Mouse (Mus musculus) neural tube, embryonic 13.5 days (tissue): Measurements from ENCODE around the gene Serpinb5. TPM values are rescaled to one million over a fixed set of nuclear protein-coding genes. Genes with fewer than 3 reads are reported as not detected.

Experiments
- ATAC-seq: fragments of 200-750 bp; cut with Nextera tagmentation; 2 replicates; pipeline ENCODE4 v1.8.0; 2017; ENCODE audit warnings: low read depth, mild to moderate bottlenecking, moderate TSS enrichment, moderate library complexity
- H3K27ac ChIP-seq: fragments of 300-500 bp; sonication (generic); replicated peaks from 2 replicates; pipeline ENCODE4 v1.5.1; 2015; ENCODE audit warnings: moderate library complexity, mild to moderate bottlenecking, inconsistent platforms
- H3K27me3 ChIP-seq: fragments of 300-500 bp; sonication (generic); 2 replicates; pipeline ENCODE4 v1.6.1; 2015; ENCODE audit warnings: mild to moderate bottlenecking, inconsistent platforms
- H3K36me3 ChIP-seq: fragments of 300-500 bp; sonication (generic); 2 replicates; pipeline ENCODE4 v1.6.1; 2015; ENCODE audit warnings: mild to moderate bottlenecking, inconsistent platforms
- H3K4me1 ChIP-seq: fragments of 300-500 bp; sonication (generic); replicated peaks from 2 replicates; pipeline ENCODE4 v1.6.1; 2015; ENCODE audit warnings: inconsistent platforms
- H3K4me2 ChIP-seq: fragments of 300-500 bp; sonication (generic); 2 replicates; pipeline ENCODE4 v1.6.1; 2015; ENCODE audit warnings: inconsistent platforms, mild to moderate bottlenecking, moderate library complexity
- H3K4me3 ChIP-seq: fragments of 300-500 bp; sonication (generic); 2 replicates; pipeline ENCODE4 v1.5.1; 2015; ENCODE audit warnings: mild to moderate bottlenecking, inconsistent platforms
- H3K9ac ChIP-seq: fragments of 300-500 bp; sonication (generic); 2 replicates; pipeline ENCODE4 v1.6.1; 2015; ENCODE audit warnings: moderate library complexity, mild to moderate bottlenecking, inconsistent platforms
- H3K9me3 ChIP-seq: fragments of 300-500 bp; sonication (generic); 2 replicates; pipeline ENCODE4 v1.6.1; 2016; ENCODE audit warnings: inconsistent platforms
- whole genome bisulfite sequencing: fragments of 180-500 bp; shearing (Covaris S2); methylation state at CpG from one replicate; pipeline ENCODE4 v1.1.7; 2015; 5-methylcytosine and 5-hydroxymethylcytosine counted together
- polyA plus RNA-seq: library from polyadenylated mRNA; unstranded; fragments of >200 nt; fragmentation: Nextera tagmentation; extraction: Ambion mirVana; gene quantifications from 2 replicates; pipeline ENCODE4 v1.2.1, GENCODE M21; 2015

Gene Serpinb5
- not detected in 2 replicates for polyA plus RNA-seq

DNA sequence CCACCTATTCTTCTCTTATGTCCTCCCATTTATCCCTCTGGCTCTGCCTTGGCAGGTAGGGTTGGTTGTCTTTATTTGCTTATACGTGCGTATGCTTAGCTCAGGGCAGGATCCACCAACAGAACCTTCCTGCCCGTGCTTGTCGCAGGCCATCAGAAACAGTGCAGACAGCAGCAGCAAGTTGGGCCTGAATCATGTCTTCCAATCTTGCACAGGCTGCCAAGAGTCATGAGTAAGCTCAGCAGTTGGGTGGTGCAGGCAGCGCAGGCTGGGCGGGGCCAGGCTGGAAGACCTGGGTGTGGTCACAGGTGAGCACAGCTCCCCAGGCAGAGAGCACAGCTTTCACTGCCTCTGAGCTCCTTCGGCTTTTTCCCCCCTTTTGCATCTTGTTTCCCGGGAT is at the start of gene Serpinb5:
Gene Serpinb5, plus strand, starts transcription at position 327 of the 400 bp plus-strand sequence.
- Histone ChIP-seq H3K9me3 (no peaks in the 10 kb centered on the region), H3K36me3 (no peaks in the 10 kb centered on the region), H3K27me3 (no peaks in the 10 kb centered on the region), H3K27ac (no peak within 1 kb of the TSS), H3K9ac (no peak within 1 kb of the TSS), H3K4me3 (no peak within 1 kb of the TSS), H3K4me2 (no peak within 1 kb of the TSS), H3K4me1 (no peaks in the 10 kb centered on the region)
- ATAC-seq = no peak
- 65% methylated on average over 8 of the region's 8 CpGs for WGBS

DNA sequence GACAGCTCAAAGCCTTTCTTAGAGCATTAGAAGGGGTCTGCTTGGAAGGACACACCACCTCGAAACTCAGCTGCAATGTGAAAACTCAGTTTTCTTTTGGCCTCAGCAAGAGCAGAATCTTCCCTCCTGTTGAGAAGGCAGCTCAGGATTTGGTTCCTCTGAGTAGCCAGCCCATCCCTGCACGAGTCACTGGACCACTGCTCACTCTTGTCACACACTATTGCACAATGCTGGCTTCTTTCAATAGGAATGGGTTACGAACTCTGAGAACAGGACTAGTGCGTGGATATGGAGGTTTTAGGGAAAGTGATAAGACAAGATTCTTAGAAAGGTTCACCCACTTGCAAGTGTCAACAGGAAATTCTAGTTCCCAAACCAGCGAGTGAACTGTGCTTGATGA is 46.1 kb upstream of the Serpinb5 start:
- H3K4me2 ChIP-seq = no peak overlapping the region
- H3K27ac ChIP-seq = no peak overlapping the region
- H3K9me3 ChIP-seq = no peaks in the 10 kb centered on the region
- no peaks in the 10 kb centered on the region for H3K36me3 ChIP-seq
- no peaks in the 10 kb centered on the region for H3K4me1 ChIP-seq
- no peak for ATAC-seq
- 78% methylated on average over 5 of the region's 5 CpGs for WGBS
- no peaks in the 10 kb centered on the region for H3K27me3 ChIP-seq
- no peak overlapping the region for H3K9ac ChIP-seq
- H3K4me3 ChIP-seq = no peak overlapping the region

DNA sequence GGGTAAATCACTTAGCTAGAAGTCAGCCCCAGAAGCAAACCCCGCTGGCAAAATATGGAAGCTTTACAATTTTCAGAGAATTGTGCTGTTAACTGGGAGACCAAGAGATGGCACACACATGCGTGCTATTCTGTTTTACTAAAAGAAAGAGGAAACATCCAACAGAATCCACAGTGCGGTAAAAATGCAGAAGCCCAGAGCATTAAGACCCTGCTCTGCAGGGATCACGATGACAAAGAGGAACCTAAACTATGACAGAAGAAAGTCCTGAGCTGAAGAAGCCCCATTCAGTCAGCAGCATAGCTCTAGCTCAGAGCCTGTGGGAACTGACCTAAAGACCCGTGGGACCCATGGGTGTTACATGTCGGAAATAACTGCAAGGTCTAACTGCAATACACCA is 45.7 kb upstream of the Serpinb5 start:
- no peaks in the 10 kb centered on the region for H3K27me3 ChIP-seq
- H3K4me3 ChIP-seq = no peak overlapping the region
- no peak for ATAC-seq
- no peak overlapping the region for H3K4me2 ChIP-seq
- H3K4me1 ChIP-seq = no peaks in the 10 kb centered on the region
- no peaks in the 10 kb centered on the region for H3K9me3 ChIP-seq
- WGBS = 84% methylated on average over 6 of the region's 6 CpGs
- no peaks in the 10 kb centered on the region for H3K36me3 ChIP-seq
- no peak overlapping the region for H3K27ac ChIP-seq
- H3K9ac ChIP-seq = no peak overlapping the region

GRCm38 (mm10) chr1:106816766-106817165 is 44.2 kb upstream of the Serpinb5 start:
- Histone ChIP-seq H3K27me3 (no peaks in the 10 kb centered on the region), H3K4me2 (no peak overlapping the region), H3K9me3 (no peaks in the 10 kb centered on the region), H3K9ac (no peak overlapping the region), H3K4me3 (no peak overlapping the region), H3K36me3 (no peaks in the 10 kb centered on the region), H3K27ac (no peak overlapping the region), H3K4me1 (no peaks in the 10 kb centered on the region)
- 82% methylated on average over 11 of the region's 11 CpGs for WGBS
- no peak for ATAC-seq

DNA sequence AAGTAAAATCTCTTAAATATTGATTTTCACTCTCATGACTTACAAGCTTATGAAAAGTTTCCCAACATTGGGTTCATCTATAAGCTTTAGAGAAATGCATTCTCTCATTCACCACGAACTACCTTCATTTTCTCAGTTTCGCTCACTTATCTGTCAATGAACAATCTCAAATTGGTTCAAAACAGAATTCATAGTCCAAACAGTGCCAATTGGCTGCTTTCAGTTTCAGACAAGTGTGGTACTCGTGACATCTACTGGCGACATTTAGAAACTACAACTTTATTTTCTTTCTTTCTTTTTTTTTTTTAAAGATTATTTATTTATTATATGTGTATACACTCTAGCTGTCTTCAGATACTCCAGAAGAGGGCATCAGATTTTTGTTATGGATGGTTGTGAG is 42.6 kb upstream of the Serpinb5 start:
- no peaks in the 10 kb centered on the region for H3K36me3 ChIP-seq
- no peaks in the 10 kb centered on the region for H3K4me1 ChIP-seq
- WGBS = 31% methylated on average over 4 of the region's 4 CpGs
- H3K27me3 ChIP-seq = no peaks in the 10 kb centered on the region
- no peak overlapping the region for H3K27ac ChIP-seq
- H3K4me3 ChIP-seq = no peak overlapping the region
- no peak overlapping the region for H3K9ac ChIP-seq
- H3K4me2 ChIP-seq = no peak overlapping the region
- no peaks in the 10 kb centered on the region for H3K9me3 ChIP-seq
- no peak for ATAC-seq

- Histone ChIP-seq H3K4me2 (no peak overlapping the region), H3K36me3 (no peaks in the 10 kb centered on the region), H3K4me1 (no peaks in the 10 kb centered on the region), H3K27ac (no peak overlapping the region), H3K4me3 (no peak overlapping the region), H3K9me3 (no peaks in the 10 kb centered on the region), H3K9ac (no peak overlapping the region), H3K27me3 (no peaks in the 10 kb centered on the region)
- WGBS = 70% methylated on average over 3 of the region's 3 CpGs
- no peak for ATAC-seq
Measured at GRCm38 (mm10) chr1:106822297-106822696, 38.7 kb upstream of the Serpinb5 start.

DNA sequence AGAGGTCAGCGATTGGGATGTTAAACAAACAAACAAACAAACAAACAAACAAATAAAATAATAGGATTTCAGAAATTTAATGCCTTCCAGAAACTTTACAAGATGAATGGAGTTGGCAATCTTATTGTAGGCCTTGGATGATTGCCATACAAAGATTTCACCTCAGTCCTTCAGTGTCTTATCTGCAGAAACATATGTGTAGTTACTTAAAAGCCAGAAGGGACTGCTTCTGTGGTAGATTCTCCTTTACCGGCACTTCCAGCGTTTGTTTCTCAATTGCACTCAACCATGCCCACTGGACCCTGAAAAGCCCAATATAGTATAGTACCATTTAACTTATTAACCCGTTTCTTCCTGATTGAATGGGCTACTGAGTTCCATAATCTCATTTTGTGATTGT is 32.2 kb upstream of the Serpinb5 start:
- no peak overlapping the region for H3K27ac ChIP-seq
- no peak for ATAC-seq
- H3K4me2 ChIP-seq = no peak overlapping the region

DNA sequence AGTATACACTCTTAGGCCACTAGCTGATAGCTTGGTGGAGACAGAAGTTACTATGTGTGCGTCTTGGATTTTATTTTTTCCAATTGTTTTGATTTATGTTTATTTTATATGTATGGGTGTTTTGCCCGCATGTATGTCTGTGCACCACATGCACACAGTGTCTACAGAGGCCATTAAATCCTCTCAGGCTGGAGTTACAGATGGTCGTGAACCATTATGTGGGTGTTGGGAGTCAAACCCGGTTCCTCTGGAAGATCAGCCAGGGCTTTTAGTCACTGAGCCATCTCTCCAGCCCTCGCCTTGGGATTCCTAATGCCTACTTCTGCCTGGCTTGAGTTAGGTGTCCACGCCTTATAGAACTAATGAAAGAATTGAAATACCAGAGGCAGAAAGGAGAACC is 4.6 kb downstream of the Serpinb5 start:
- Histone ChIP-seq H3K4me1 (no peaks in the 10 kb centered on the region), H3K27ac (no peak overlapping the region), H3K27me3 (no peaks in the 10 kb centered on the region), H3K9ac (no peak overlapping the region), H3K4me3 (no peak overlapping the region), H3K4me2 (no peak overlapping the region), H3K9me3 (no peaks in the 10 kb centered on the region), H3K36me3 (no peaks in the 10 kb centered on the region)
- WGBS = 89% methylated on average over 6 of the region's 6 CpGs
- no peak for ATAC-seq

More for the DNA sequence above, 32.2 kb upstream of the Serpinb5 start:
- no peak overlapping the region for H3K4me3 ChIP-seq
- H3K9ac ChIP-seq = no peak overlapping the region
- H3K9me3 ChIP-seq = no peaks in the 10 kb centered on the region
- WGBS = 80% methylated on average over 4 of the region's 4 CpGs
- H3K27me3 ChIP-seq = no peaks in the 10 kb centered on the region
- no peaks in the 10 kb centered on the region for H3K36me3 ChIP-seq
- H3K4me1 ChIP-seq = no peaks in the 10 kb centered on the region

DNA sequence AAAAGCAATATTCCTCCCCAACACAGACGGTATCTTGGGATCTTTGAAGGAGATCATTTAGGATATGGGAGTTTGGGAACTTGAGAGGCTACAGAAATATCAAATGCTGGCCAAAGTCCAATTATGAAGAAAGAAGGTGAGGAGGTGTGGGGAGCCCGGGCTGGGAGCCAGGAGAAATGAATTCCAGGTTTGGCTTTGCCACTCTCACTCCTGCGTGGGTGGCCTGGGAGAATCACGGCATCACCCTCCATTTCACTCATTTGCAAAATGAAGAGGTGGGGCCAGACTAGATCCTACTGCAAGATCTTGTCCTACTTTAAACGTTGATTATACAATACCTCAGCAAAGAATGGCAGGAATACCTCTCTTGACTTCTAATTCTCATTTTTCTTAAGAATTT is 5.1 kb downstream of the Serpinb5 start:
- no peak for ATAC-seq
- H3K36me3 ChIP-seq = no peaks in the 10 kb centered on the region
- no peak overlapping the region for H3K27ac ChIP-seq
- H3K4me2 ChIP-seq = no peak overlapping the region
- no peak overlapping the region for H3K4me3 ChIP-seq
- H3K9ac ChIP-seq = no peak overlapping the region
- no peaks in the 10 kb centered on the region for H3K4me1 ChIP-seq
- 73% methylated on average over 5 of the region's 5 CpGs for WGBS
- H3K9me3 ChIP-seq = no peaks in the 10 kb centered on the region
- H3K27me3 ChIP-seq = no peaks in the 10 kb centered on the region

DNA sequence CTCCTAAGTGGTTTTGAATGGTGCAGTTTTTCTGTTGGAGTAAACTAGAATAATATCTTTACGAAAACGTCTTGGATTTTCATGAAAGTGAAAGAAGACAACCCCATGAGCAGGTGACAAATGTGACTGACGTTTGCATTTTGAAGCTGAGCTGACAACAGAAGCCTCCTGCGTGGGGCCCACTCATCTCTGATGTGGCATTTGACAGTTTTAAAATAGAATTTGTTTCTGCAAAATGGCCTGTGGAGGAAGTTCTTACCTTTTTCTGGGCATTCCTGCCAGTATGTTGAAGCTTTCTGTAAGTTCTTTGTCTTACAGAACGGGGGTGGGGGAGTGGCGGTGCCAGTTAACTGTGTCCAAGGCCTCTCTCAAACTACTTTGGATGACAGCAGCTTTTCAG is 5.8 kb downstream of the Serpinb5 start:
- H3K27me3 ChIP-seq = no peaks in the 10 kb centered on the region
- H3K9ac ChIP-seq = no peak overlapping the region
- H3K9me3 ChIP-seq = no peaks in the 10 kb centered on the region
- WGBS = 84% methylated on average over 6 of the region's 6 CpGs
- H3K36me3 ChIP-seq = no peaks in the 10 kb centered on the region
- no peak overlapping the region for H3K4me2 ChIP-seq
- H3K4me1 ChIP-seq = no peaks in the 10 kb centered on the region
- ATAC-seq = no peak
- H3K27ac ChIP-seq = no peak overlapping the region
- H3K4me3 ChIP-seq = no peak overlapping the region

GRCm38 (mm10) chr1:106869986-106870385 is 9.0 kb downstream of the Serpinb5 start:
- H3K9me3 ChIP-seq = no peaks in the 10 kb centered on the region
- no peaks in the 10 kb centered on the region for H3K27me3 ChIP-seq
- H3K9ac ChIP-seq = no peak overlapping the region
- H3K4me3 ChIP-seq = no peak overlapping the region
- no peaks in the 10 kb centered on the region for H3K4me1 ChIP-seq
- ATAC-seq = no peak
- H3K27ac ChIP-seq = no peak overlapping the region
- no peak overlapping the region for H3K4me2 ChIP-seq
- no peaks in the 10 kb centered on the region for H3K36me3 ChIP-seq

GRCm38 (mm10) chr1:106875193-106875886 is 14.4 kb downstream of the Serpinb5 start:
- 93% methylated on average over 5 of the region's 5 CpGs for WGBS
- no peaks in the 10 kb centered on the region for H3K36me3 ChIP-seq

GRCm38 (mm10) chr1:106876147-106876546 is 15.2 kb downstream of the Serpinb5 start:
- Histone ChIP-seq H3K9ac (no peak overlapping the region), H3K27me3 (no peaks in the 10 kb centered on the region), H3K36me3 (no peaks in the 10 kb centered on the region), H3K9me3 (no peaks in the 10 kb centered on the region), H3K4me1 (no peaks in the 10 kb centered on the region), H3K4me2 (no peak overlapping the region), H3K4me3 (no peak overlapping the region), H3K27ac (no peak overlapping the region)
- no peak for ATAC-seq
- 87% methylated on average over 3 of the region's 3 CpGs for WGBS

More at GRCm38 (mm10) chr1:106875193-106875886, 14.4 kb downstream of the Serpinb5 start:
- no peak for ATAC-seq
- no peak overlapping the region for H3K27ac ChIP-seq
- H3K9ac ChIP-seq = no peak overlapping the region
- H3K9me3 ChIP-seq = no peaks in the 10 kb centered on the region
- no peak overlapping the region for H3K4me3 ChIP-seq
- no peaks in the 10 kb centered on the region for H3K4me1 ChIP-seq
- H3K27me3 ChIP-seq = no peaks in the 10 kb centered on the region
- no peak overlapping the region for H3K4me2 ChIP-seq
